Mouse (Mus musculus): ENCODE measurements around the gene Mea1.

Gene Mea1

DNA sequence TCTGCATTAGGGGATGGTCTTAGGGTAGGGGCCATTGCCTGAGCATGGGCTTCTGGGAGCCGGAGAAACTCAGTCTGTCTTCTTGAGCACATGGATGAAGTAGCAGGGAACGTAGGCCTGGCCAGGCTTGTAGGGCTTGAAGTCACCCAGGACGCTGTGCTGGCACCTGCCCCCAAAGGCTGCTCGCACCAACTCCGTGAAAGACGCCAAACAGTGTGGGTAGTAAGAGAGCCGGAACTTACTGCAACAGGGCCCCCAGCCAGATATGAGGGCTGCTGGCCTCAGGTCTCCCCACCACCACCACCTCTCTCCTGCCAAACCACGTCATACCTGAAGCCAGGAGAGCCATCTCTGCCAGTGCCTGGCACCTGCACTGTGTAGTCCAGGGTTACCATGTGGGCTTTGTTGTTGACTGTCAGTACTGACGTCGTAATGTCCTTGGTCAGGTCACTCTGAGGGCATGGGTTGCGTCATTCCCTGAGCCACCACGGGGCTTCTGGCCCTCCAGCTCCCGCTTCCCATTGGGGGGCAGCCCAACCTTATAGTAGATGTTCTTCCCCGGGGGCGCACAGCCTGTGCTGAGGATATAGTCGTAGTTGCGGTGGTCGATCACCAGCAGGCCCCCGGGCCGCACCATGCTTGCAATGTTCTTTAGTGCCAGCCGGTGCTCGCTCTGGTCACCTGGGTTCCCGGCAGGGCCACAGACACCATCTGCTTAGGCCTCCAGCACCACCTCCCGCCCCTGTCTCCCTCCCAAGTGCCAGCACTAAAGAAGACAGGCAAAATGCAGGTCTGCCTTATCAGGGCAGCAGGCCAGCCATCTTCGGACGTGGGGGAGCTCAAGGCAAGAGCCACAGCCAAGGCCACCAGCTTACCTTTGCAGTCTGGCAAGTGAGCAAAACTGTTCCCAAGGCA, 47.4 kb downstream of the Mea1 start:
- in situ Hi-C loops (cut with MboI; ENCODE audit: low pct_unique_long_range_greater_than_20kb in 1 of 2, low sequenced_read_pairs in 2 of 2, unreplicated experiment in 1 of 2) = no loop called here

GRCm38 (mm10) chr17:46727271-46727670, 48.7 kb downstream of the Mea1 start:
- in situ Hi-C loops (cut with MboI; ENCODE audit: low pct_unique_long_range_greater_than_20kb in 1 of 2, low sequenced_read_pairs in 2 of 2, unreplicated experiment in 1 of 2) = no loop called here

DNA sequence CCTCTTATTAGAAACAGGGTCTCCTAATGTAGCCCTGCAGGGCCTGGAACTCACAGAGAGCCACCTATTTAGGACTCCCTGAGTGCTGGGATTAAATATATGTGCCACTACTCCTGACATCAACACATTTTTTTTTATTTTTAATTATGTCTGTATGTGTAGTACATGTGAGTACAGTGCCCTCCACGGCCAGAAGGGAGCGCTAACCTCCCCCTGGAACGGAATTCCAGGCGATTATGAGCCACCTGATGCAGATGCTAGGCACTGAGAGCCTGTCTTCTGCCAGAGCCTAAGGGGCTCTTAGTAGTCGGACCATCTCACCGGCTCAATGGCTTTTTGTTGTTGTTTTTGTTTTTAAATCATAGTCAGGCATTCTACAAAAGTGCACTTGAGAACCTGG, 49.4 kb downstream of the Mea1 start:
- in situ Hi-C loops (cut with MboI; ENCODE audit: low pct_unique_long_range_greater_than_20kb in 1 of 2, low sequenced_read_pairs in 2 of 2, unreplicated experiment in 1 of 2) = no loop called here

- in situ Hi-C loops (cut with MboI; ENCODE audit: low pct_unique_long_range_greater_than_20kb in 1 of 2, low sequenced_read_pairs in 2 of 2, unreplicated experiment in 1 of 2) = no loop called here
Measured at GRCm38 (mm10) chr17:46728496-46728895, 49.9 kb downstream of the Mea1 start.

DNA sequence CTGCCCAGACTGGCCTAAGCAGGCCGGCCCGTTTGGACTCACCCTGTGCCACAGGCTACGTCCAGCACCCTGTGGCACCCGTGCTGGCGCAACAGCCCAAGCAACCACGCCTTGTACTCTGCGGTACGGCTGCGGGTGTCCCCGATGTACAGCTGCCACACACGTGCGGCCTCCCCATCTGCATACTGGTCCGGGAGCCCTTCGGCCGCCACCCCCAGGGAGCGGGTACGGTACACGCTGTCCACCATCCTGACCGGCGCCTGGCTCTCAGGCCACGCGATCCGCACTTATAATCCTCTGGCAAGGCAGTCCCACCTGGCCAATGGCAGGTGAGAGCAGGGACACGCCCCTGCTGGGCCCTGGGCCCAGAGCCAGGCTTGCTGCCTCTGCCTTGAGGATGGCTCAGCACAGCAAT, 50.3 kb downstream of the Mea1 start, which contains the start of gene Gnmt:
Gene Gnmt, minus strand, starts transcription at position 265 of the 415 bp plus-strand sequence.
- in situ Hi-C loops (cut with MboI; ENCODE audit: low pct_unique_long_range_greater_than_20kb in 1 of 2, low sequenced_read_pairs in 2 of 2, unreplicated experiment in 1 of 2) = no loop called here

Data from mouse embryonic stem cell (cell line).